Mouse (Mus musculus) limb, embryonic 15.5 days (tissue): Measurements from ENCODE around the gene Nlk. TPM values are rescaled to one million over a fixed set of nuclear protein-coding genes. Genes with fewer than 3 reads are reported as not detected.
"Not testable (repeated sequence)": the region's sequence is repeated elsewhere in the genome, so short reads cannot be mapped to it uniquely, and the experiment has no call there.

ENCODE experiments used
- ATAC-seq: fragments of 200-750 bp; cut with Nextera tagmentation; 2 replicates; pipeline ENCODE4 v1.8.0; 2017; ENCODE audit warnings: low read depth, moderate TSS enrichment; ENCODE audit not compliant: insufficient number of reproducible peaks, low FRiP score, low TSS enrichment
- H3K27ac ChIP-seq: fragments of 300-500 bp; sonication (generic); 2 replicates; pipeline ENCODE4 v1.5.1; 2015; ENCODE audit warnings: moderate library complexity, mild to moderate bottlenecking, inconsistent platforms
- H3K27me3 ChIP-seq: fragments of 300-500 bp; sonication (generic); 2 replicates; pipeline ENCODE4 v1.6.1; 2015; ENCODE audit warnings: inconsistent platforms
- H3K36me3 ChIP-seq: fragments of 300-500 bp; sonication (generic); 2 replicates; pipeline ENCODE4 v1.6.1; 2015; ENCODE audit warnings: inconsistent platforms
- H3K4me1 ChIP-seq: fragments of 300-500 bp; sonication (generic); 2 replicates; pipeline ENCODE4 v1.6.1; 2015; ENCODE audit warnings: inconsistent platforms
- H3K4me2 ChIP-seq: fragments of 300-500 bp; sonication (generic); 2 replicates; pipeline ENCODE4 v1.6.1; 2015; ENCODE audit warnings: mild to moderate bottlenecking, inconsistent platforms
- H3K4me3 ChIP-seq: fragments of 300-500 bp; sonication (generic); 2 replicates; pipeline ENCODE4 v1.5.1; 2015; ENCODE audit warnings: mild to moderate bottlenecking, inconsistent platforms
- H3K9ac ChIP-seq: fragments of 300-500 bp; sonication (generic); 2 replicates; pipeline ENCODE4 v1.6.1; 2015; ENCODE audit warnings: inconsistent platforms
- H3K9me3 ChIP-seq: fragments of 300-500 bp; sonication (generic); 2 replicates; pipeline ENCODE4 v1.6.1; 2016; ENCODE audit warnings: inconsistent platforms
- whole genome bisulfite sequencing: fragments of 180-500 bp; shearing (Covaris S2); methylation state at CpG from one replicate; pipeline ENCODE4 v1.1.7; 2015; 5-methylcytosine and 5-hydroxymethylcytosine counted together
- polyA plus RNA-seq: library from polyadenylated mRNA; unstranded; fragments of >200 nt; fragmentation: Nextera tagmentation; extraction: Ambion mirVana; gene quantifications from 2 replicates; pipeline ENCODE4 v1.2.1, GENCODE M21; 2015

The Nlk gene
- polyA plus RNA-seq, 1 experiment from 2014 or later: 9.5 TPM

GRCm38 (mm10) chr11:78587677-78588076 is 109.5 kb downstream of the Nlk start:
- H3K36me3 ChIP-seq: peaks cover 24% of the 10 kb centered on the region
- H3K4me1 ChIP-seq, H3K9me3 ChIP-seq, H3K4me3 ChIP-seq, H3K4me2 ChIP-seq, H3K27ac ChIP-seq, H3K27me3 ChIP-seq, ATAC-seq, H3K9ac ChIP-seq: not testable (repeated sequence)
- 94% methylated on average over 1 of the region's 1 CpGs for WGBS

- Histone ChIP-seq H3K27ac (no peak overlapping the region), H3K27me3 (no peaks in the 10 kb centered on the region), H3K36me3 (peaks cover 34% of the 10 kb centered on the region), H3K4me2 (no peak overlapping the region), H3K4me3 (no peak overlapping the region), H3K9ac (no peak overlapping the region), H3K9me3 (peaks cover 4% of the 10 kb centered on the region; the same call in 1 of the 2 replicates), H3K4me1 (no peaks in the 10 kb centered on the region)
- no peak for ATAC-seq
Measured at GRCm38 (mm10) chr11:78586099-78586498, 111.1 kb downstream of the Nlk start.

- H3K4me2 ChIP-seq: no peak overlapping the region
- no peak overlapping the region for H3K27ac ChIP-seq
- no peak overlapping the region for H3K4me3 ChIP-seq
- no peak overlapping the region for H3K9ac ChIP-seq
- no peaks in the 10 kb centered on the region for H3K4me1 ChIP-seq
- peaks cover 4% of the 10 kb centered on the region; the same call in 1 of the 2 replicates for H3K9me3 ChIP-seq
- peaks cover 46% of the 10 kb centered on the region for H3K36me3 ChIP-seq
- no peaks in the 10 kb centered on the region for H3K27me3 ChIP-seq
- ATAC-seq: no peak
- WGBS: 88% methylated on average over 6 of the region's 6 CpGs
Measured at GRCm38 (mm10) chr11:78582848-78583247, 114.3 kb downstream of the Nlk start.

- Histone ChIP-seq H3K4me1 (no peaks in the 10 kb centered on the region), H3K4me2 (no peak overlapping the region), H3K36me3 (peaks cover 56% of the 10 kb centered on the region), H3K9ac (no peak overlapping the region), H3K4me3 (no peak overlapping the region), H3K9me3 (no peaks in the 10 kb centered on the region), H3K27me3 (no peaks in the 10 kb centered on the region), H3K27ac (no peak overlapping the region)
- 60% methylated on average over 2 of the region's 2 CpGs for WGBS
- no peak for ATAC-seq
Measured at GRCm38 (mm10) chr11:78574975-78575374, 122.2 kb downstream of the Nlk start.

GRCm38 (mm10) chr11:78574536-78574935 is 122.6 kb downstream of the Nlk start:
- no peak overlapping the region for H3K4me3 ChIP-seq
- H3K36me3 ChIP-seq: peaks cover 60% of the 10 kb centered on the region
- H3K27ac ChIP-seq: no peak overlapping the region
- no peaks in the 10 kb centered on the region for H3K27me3 ChIP-seq
- H3K9me3 ChIP-seq: no peaks in the 10 kb centered on the region
- no peak for ATAC-seq
- H3K4me1 ChIP-seq: no peaks in the 10 kb centered on the region
- no peak overlapping the region for H3K9ac ChIP-seq
- WGBS: 76% methylated on average over 3 of the region's 3 CpGs
- no peak overlapping the region for H3K4me2 ChIP-seq

GRCm38 (mm10) chr11:78574031-78574430 is 123.1 kb downstream of the Nlk start:
- H3K27ac ChIP-seq, ATAC-seq, H3K9ac ChIP-seq, H3K4me2 ChIP-seq, H3K9me3 ChIP-seq, H3K4me3 ChIP-seq, H3K4me1 ChIP-seq, H3K27me3 ChIP-seq: not testable (repeated sequence)
- 86% methylated on average over 4 of the region's 4 CpGs for WGBS
- peaks cover 61% of the 10 kb centered on the region for H3K36me3 ChIP-seq

GRCm38 (mm10) chr11:78571854-78572253 is 125.3 kb downstream of the Nlk start:
- no peak for ATAC-seq
- Histone ChIP-seq H3K27me3 (no peaks in the 10 kb centered on the region), H3K4me3 (no peak overlapping the region), H3K36me3 (peaks cover 53% of the 10 kb centered on the region), H3K4me2 (no peak overlapping the region), H3K9me3 (no peaks in the 10 kb centered on the region), H3K4me1 (no peaks in the 10 kb centered on the region), H3K9ac (no peak overlapping the region), H3K27ac (no peak overlapping the region)
- 87% methylated on average over 6 of the region's 6 CpGs for WGBS

GRCm38 (mm10) chr11:78571441-78571840 is 125.7 kb downstream of the Nlk start:
- no peaks in the 10 kb centered on the region for H3K27me3 ChIP-seq
- no peak overlapping the region for H3K4me2 ChIP-seq
- no peak overlapping the region for H3K4me3 ChIP-seq
- peaks cover 53% of the 10 kb centered on the region for H3K36me3 ChIP-seq
- WGBS: 93% methylated on average over 8 of the region's 8 CpGs
- H3K27ac ChIP-seq: no peak overlapping the region
- no peaks in the 10 kb centered on the region for H3K9me3 ChIP-seq
- ATAC-seq: no peak
- H3K9ac ChIP-seq: no peak overlapping the region
- H3K4me1 ChIP-seq: no peaks in the 10 kb centered on the region

- H3K27ac ChIP-seq: no peak overlapping the region
Measured at GRCm38 (mm10) chr11:78569806-78570205, 127.4 kb downstream of the Nlk start.

GRCm38 (mm10) chr11:78568827-78569226 is 128.3 kb downstream of the Nlk start:
- H3K4me2 ChIP-seq: no peak overlapping the region
- ATAC-seq: no peak
- no peak overlapping the region for H3K9ac ChIP-seq
- H3K36me3 ChIP-seq: peaks cover 52% of the 10 kb centered on the region
- no peaks in the 10 kb centered on the region for H3K27me3 ChIP-seq
- 80% methylated on average over 10 of the region's 10 CpGs for whole genome bisulfite sequencing
- H3K27ac ChIP-seq: no peak overlapping the region
- no peak overlapping the region for H3K4me3 ChIP-seq
- H3K4me1 ChIP-seq: no peaks in the 10 kb centered on the region
- no peaks in the 10 kb centered on the region for H3K9me3 ChIP-seq

More at GRCm38 (mm10) chr11:78569806-78570205, 127.4 kb downstream of the Nlk start:
- Histone ChIP-seq H3K27me3 (no peaks in the 10 kb centered on the region), H3K4me3 (no peak overlapping the region), H3K9ac (no peak overlapping the region), H3K9me3 (no peaks in the 10 kb centered on the region), H3K36me3 (peaks cover 58% of the 10 kb centered on the region), H3K4me1 (no peaks in the 10 kb centered on the region), H3K4me2 (no peak overlapping the region)
- ATAC-seq: no peak
- 71% methylated on average over 3 of the region's 3 CpGs for WGBS

- no peaks in the 10 kb centered on the region for H3K9me3 ChIP-seq
- H3K27me3 ChIP-seq: no peaks in the 10 kb centered on the region
- H3K27ac ChIP-seq: no peak overlapping the region
- ATAC-seq: no peak
- H3K4me3 ChIP-seq: no peak overlapping the region
- no peak overlapping the region for H3K4me2 ChIP-seq
- H3K4me1 ChIP-seq: no peaks in the 10 kb centered on the region
- H3K9ac ChIP-seq: no peak overlapping the region
- WGBS: 90% methylated on average over 6 of the region's 6 CpGs
- peaks cover 44% of the 10 kb centered on the region for H3K36me3 ChIP-seq
Measured at GRCm38 (mm10) chr11:78567614-78568013, 129.6 kb downstream of the Nlk start.

- 52% methylated on average over 6 of the region's 6 CpGs for WGBS
- ATAC-seq: no peak
- H3K9me3 ChIP-seq: no peaks in the 10 kb centered on the region
- no peak overlapping the region for H3K4me3 ChIP-seq
- no peak overlapping the region for H3K4me2 ChIP-seq
- H3K9ac ChIP-seq: no peak overlapping the region
- no peaks in the 10 kb centered on the region for H3K27me3 ChIP-seq
- H3K4me1 ChIP-seq: no peaks in the 10 kb centered on the region
- H3K36me3 ChIP-seq: peaks cover 36% of the 10 kb centered on the region
- H3K27ac ChIP-seq: peak overlapping the region; percentile 43; the same call in 1 of the 2 replicates
Measured at GRCm38 (mm10) chr11:78566775-78567174, 130.4 kb downstream of the Nlk start.

GRCm38 (mm10) chr11:78560447-78560846 is 136.7 kb downstream of the Nlk start:
- Histone ChIP-seq H3K4me2 (no peak overlapping the region), H3K9me3 (no peaks in the 10 kb centered on the region), H3K4me1 (no peaks in the 10 kb centered on the region), H3K4me3 (no peak overlapping the region), H3K27me3 (no peaks in the 10 kb centered on the region), H3K9ac (no peak overlapping the region), H3K27ac (no peak overlapping the region), H3K36me3 (0 out of 2 replicates have a peak, but pooled peaks cover under 1% of the 10 kb centered on the region)
- 14% methylated on average over 4 of the region's 4 CpGs for WGBS
- no peak for ATAC-seq
